Mouse (Mus musculus) testis, postnatal 10 days (tissue): ENCODE measurements around the gene Gpank1.

Source experiments
- DNase-seq: peaks from one replicate; pipeline ENCODE4 v3.0.0; 2021; ENCODE audit warnings: low spot score

Gene Gpank1

GRCm38 (mm10) chr17:35121143-35121799 lies at the start of gene Gpank1:
Gene Gpank1, plus strand, starts transcription at chr17:35121455.
- peak; percentile 97 for DNase-seq

- DNase-seq, result no peak
Observed at GRCm38 (mm10) chr17:35074097-35074496, 47.2 kb upstream of the Gpank1 start.

DNA sequence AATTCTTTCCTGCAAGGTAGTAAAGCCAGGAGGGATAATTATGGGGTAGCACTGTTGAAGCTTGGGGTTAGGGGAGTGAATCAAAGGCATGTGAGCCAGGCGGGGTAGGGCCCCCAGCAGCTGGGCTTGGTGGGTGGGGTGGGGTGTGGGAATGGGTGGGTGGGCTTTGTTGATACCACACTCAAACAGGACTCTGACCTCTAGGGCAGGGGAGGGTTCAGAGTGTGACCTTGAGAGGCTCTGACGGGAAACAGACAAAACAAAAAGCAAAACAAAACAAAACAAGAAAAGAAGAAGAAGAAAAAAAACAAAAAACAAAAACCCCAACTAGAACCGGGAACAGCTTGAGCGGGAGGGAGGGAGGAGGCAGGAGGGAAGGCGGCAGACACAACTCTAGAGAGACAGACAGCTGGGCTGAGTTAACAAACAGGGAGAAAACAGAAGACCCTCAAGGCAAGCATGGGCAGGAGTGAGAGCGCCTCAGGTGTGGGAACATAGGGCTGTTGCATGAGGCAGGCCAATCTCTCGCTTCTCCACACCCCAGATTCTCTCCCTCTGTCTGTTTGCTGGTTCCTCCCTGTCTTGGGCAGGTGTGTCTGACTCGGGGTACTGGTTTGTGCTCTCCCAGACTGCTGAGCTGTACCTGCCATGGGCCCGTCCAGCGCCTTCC lies 44.6 kb upstream of the Gpank1 start, which contains the start of gene Ly6g6e:
Gene Ly6g6e, plus strand, starts transcription at position 396 of the 670 bp plus-strand sequence.
- DNase-seq, result no peak

DNA sequence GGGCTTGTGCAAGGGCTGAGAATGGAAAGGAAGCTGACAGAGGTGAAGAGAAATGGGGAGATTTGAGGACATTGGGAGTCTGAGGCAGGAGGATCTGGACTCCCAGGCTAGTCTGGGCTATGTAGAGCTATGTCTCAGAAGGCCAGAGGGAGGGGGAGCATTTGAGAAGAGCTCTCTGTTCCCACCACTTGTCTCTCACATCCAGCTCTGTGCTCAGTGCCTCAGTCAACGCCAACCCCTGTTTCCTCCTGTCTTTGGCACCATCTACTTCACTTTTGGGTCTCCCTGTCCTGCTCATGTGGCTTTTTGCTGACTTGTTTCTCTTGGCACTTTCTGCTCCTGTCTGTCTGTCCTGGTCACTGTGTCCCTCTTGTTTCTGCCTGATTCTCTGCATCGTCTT lies 44.0 kb upstream of the Gpank1 start:
- DNase-seq, result no peak

DNA sequence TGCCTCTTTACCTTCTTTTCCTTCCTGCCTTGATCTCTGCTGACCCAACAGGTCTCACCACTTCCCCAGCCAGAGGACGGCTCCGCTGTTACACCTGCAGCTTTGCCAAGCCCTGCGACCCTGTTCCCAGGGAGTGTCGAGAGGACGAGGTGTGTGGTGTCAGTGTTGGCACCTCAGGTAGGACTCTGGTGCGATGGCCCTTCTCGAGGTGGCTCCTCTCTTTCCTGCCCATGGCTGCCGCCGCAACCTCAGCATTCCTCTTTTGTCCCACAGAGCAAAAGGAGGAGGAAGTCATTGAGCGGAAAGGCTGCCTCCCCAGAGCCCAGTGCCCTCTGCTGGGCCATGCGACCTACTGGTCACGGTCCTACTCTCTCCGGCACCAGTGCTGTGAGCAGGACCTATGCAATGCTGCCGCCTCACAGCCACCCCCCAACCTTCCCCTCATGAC lies 43.4 kb upstream of the Gpank1 start, which contains the start of gene Ly6g6d:
Gene Ly6g6d, minus strand, starts transcription at position 280 of the 448 bp plus-strand sequence.
- DNase-seq, result no peak

GRCm38 (mm10) chr17:35079778-35080177 lies 41.5 kb upstream of the Gpank1 start:
- no peak for DNase-seq

DNA sequence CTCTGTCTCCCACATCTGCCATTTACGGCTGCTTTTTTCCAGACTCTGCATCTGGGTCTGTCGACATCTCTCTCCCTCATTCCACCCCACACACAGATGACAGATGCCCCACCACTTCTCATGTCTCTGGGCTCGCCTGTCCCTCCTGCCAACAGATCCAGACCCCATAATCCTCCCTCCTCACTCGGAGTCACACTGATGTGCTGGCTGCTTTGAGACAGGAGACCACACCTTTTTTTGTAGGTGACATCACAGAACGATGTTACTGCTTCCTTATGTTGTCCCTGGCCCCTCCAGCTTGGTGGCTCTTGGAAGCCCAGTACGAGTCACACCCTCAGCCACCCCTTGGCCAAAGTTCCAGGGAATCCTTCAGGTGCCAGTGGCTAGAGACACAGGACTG lies 41.0 kb upstream of the Gpank1 start:
- no peak for DNase-seq

- DNase-seq, result no peak
Observed at GRCm38 (mm10) chr17:35080710-35081109, 40.5 kb upstream of the Gpank1 start.

DNA sequence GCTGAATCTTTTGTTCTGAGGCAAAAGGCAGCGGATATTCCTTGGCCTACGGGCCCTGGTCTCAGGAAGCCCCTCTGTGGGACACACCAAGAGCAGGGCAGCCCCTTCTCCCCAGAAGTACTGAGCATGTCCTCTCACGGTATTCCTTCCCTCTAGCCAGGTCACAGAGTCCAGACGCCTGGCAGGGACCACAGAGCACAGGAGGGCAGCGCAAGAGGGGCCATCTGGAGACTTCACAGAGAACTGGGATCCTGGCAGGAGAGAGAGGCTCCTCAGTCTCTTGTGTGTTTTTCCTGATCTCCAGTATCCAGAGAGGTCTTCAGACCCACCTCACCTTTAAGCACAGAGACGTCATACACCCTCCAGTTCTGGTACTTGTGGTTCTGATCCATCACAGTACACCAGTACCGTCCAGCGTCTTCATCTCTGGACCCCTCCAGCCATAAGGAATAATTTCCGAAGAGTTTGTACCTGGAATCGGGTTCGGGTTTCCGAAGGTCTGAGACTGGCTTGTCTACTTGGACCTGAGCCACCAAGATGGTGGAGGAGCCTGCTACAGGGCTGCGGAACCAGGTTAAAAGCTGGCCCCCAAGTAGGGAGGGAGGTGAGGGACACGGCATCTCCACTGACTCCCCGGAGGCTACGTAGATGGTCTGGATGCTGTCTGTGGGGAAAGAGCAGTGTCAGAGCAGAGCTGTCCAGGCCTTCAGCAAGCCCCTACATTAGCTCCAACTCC lies 38.2 kb upstream of the Gpank1 start:
- DNase-seq, result no peak

DNA sequence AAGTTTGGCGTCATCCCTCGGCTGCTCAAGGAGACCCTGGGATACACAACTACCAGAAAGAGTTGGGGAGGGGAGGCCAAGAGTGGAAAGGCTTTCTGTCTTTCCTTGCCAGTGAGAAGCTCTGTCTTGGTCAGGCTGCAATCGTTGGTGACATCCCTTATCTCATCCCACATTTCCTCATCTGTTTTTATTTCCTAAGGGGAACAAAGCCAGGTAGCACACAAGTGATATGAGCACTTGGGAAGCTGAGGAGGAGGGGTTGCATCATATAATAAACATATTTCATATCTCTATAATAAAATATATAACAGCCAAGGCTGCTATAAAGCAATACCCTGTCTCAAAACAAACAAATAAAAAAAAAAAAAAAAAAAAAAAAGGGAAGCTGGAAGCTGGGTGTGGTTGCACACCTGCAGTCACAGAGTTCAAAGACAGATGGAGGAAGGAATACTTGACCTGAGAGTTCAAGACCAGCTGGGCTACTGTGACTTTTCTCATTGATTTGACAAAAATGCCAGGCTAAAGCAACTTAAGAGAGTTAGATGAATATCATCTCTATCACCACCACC lies 37.2 kb upstream of the Gpank1 start:
- no peak for DNase-seq

DNA sequence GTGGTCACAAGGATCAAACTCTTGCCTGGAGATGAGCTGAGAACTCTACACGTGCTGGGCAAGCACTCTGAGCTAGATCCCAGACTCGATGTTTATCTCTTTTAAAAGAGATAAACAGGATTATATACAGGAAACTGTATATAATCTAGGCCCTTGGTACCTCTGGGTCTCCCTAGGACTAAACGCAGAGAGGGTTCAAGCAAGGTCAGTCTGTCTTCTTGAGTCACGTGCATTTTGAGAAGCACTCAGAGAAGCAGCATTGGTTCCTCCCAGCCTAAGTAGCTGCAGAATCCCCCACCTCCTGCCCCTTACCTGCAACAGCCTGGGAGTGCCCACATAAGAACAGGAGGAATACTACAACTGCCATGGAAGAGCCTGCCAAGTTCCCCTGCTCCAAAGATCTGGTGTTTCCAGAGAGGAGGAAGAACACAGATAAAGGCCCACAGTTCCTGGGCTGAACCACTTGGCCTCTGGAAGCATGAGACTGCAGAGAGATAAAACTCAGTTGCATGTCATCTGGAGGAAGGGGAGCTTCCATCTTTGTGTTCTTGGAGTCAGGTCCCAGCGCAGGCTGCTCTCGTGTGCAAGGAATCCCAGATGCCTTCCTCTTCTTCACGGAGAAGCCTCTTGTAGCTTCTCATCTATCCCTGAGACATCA lies 35.9 kb upstream of the Gpank1 start, which contains the start of gene Ly6g6f:
Gene Ly6g6f, minus strand, starts transcription at position 403 of the 658 bp plus-strand sequence.
- no peak for DNase-seq

- DNase-seq, result no peak
Observed at GRCm38 (mm10) chr17:35088151-35088550, 33.1 kb upstream of the Gpank1 start.

DNA sequence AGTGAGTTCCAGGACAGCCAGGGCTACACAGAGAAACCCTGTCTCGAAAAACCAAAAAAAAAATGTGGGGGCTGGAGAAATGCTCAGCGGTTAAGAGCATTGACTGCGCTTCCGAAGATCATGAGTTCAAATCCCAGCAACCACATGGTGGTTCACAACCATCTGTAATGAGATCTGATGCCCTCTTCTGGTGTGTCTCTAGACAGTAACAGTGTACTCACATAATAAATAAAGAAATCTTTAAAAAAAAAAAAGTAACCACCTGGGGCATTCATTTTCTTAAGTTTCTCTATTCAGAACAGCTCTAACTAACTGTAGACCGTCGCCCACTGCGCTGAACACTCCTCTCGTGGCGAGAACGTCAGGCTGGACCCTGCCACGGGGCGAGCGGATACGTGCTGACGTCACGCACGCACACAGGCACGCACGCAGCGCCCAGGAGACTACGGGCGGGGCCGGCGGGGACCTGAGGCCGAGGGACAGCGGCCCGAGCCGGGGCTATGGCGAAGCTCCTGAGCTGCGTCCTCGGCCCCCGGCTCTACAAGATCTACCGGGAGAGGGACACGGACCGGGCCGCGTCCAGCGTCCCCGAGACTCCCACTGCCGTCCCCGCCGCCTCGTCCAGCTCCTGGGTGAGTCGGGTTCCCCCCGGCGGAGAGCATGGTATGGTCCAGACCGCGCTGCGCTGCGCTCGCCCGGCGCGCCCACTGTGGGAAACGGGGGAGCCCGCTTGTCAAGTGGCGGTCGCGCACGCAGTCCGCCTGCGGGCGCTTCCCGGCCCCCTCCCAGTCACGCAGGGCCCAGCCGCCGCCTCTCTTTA lies 32.2 kb upstream of the Gpank1 start, which contains the start of gene Abhd16a:
Gene Abhd16a, plus strand, starts transcription at position 439 of the 820 bp plus-strand sequence.
- peak; percentile 93 for DNase-seq

DNA sequence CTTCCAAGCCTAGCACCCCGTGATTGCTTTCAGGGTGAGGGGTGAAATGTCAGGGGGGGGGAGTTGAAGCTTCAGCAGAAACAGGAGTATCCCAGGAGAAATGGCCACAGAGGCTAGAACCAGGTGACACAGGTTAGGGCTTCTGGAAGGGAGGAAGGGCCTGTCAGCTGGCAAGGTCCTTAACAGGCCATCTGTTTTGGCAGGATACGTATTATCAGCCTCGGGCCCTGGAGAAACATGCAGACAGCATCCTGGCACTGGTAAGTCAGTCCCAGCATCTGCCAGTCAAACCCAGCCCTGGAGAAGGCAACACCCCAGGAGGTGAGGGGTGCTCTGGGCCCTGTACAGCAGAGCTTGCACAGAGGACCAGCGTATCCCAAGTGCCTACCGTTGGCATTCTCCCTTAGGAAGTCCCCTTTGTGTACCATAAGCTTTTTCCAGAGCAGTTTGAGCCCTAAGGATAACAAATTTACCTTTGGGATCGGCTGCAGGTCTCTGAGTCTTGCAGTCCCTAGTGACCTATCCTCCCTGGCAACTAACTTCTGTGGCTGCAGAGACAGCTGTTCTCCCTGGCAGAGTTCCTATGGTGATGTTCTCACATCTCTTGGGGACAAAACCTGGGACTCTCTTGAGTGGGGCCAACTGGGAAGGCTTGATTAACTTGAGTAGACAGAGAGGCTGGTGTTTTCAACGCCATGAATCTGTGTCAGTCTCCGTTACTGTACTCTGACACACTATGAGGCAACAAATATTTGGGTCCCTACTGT lies 30.9 kb upstream of the Gpank1 start:
- DNase-seq, result no peak

DNA sequence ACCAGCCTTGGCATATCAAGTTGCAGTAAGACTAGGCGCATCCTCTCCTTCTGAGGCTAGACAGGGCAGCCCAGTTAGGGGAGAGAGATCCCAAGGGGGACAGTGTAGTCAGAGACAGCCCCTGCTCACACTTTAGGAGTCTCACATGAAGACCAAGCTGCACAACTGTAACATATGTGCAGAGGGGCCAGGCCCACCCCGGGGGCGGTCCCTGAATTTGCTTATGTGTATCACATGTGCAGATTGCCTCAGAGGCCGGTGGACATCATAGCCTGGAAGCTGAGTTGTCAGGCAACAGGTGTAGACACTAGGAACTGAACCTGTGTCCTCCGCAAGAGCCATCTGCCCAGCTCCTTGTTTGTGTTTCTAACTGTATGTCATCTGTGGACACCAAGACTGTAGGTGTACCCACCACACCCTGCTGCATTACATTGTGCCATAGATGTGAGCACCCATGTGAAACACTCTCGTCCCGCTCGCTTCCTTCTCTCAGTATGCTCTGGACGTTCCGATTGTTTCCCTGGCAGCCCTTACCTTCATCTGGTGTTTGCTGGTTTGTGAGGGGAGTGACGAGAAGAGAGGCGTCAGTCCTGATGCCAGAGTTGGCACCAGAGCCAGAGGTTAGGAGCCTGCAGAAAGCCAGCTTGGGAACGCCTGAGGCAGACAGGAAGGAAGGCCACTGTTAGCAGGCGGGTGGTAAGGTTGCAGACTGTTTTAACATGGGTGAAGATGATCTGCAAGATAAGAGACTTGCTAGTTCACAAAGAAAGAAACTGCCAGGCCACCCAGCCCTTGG lies 28.7 kb upstream of the Gpank1 start:
- no peak for DNase-seq

DNA sequence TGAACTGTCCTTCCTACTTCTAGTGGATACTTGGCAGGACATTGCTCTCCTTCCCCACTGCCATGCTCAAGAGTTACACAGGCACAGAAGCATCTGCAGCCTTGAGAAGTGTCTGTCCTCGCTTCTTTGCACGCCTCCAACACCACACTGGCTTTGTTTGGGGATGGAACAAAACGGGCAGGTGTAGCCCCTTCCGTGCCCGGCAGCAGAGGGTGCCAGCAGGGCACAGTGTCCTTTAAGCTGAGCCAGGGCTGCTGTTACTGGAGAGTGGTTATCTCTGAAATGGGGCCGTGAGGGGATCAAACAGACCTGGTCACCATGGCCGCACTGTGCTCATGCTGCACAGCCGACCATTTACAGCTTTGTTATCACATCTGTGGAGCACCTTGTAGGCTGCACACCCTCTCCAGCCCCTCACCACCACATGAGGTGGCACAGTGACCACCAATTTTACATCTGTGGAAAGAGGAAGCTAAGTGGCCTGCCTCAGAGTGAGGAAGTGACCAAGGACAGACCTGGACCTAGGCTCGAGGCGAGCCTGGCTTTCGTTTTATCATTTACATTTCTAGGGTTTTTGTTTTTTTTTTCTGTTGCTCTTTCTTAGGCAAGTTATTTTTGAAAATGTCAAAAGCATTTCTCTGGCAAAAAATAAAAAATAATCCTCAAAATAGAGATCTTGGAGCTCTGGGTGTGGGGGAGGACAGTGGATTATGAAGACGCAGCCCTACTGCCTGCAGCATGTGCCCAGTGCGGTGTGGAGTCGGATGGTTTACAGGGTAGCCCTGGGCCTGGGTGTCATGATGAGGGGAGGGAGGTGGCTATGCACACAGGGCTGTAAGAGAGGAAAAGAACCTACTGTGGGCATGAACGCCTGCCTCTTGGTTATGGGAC lies 26.5 kb upstream of the Gpank1 start:
- no peak for DNase-seq

DNA sequence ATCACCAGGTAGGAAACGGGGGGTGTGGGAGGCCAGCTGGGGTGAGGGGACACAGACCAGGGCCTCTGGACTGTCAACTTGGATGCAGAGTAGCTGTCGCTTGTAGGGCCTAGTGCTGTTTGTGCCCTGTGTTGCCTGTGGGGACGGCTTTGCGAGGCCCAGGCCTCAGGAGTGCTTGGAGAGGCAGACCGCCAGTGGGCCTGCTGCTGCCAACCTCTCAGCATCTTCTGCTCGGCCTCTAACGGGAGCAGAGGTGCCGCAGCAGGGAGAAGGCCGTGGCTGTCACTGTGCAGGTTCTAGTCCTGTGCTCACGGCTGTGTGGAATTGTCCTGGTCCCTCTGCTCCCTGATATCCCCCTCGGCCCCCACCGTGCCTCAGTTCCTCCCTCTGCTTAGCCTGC lies 24.7 kb upstream of the Gpank1 start:
- no peak for DNase-seq

DNA sequence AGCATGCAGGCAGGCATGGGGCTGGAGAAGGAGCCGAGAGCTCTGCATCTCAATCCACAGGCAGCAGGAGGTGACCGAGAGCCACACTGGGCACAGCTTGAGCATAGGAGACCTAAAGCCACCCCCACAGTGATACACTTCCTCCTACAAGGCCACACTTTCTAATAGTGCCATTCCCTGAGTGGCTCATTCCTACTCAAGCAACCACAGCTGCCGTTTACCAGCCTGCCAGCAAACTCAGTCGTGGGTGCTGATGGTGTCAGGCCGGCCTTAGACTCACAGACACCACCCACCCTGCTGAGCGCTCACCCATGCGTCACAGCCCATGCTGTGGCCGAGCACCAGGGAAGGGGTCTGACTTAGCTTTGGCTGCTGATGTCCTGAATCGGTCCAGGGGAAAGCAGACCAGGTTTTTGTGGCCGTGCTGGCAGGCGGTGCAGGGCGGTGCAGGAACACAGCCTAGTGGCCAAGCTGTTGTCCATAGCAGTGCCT lies 24.0 kb upstream of the Gpank1 start:
- no peak for DNase-seq
